Mouse (Mus musculus): ENCODE results near the gene Nkap.

- TF ChIP-seq CTCF (IDR thresholded peaks at IDR 0.05; ENCODE audit: control insufficient read depth, insufficient read depth, insufficient read length) (no peak), MAX (IDR thresholded peaks at IDR 0.05) (no peak), USF1 (IDR thresholded peaks at IDR 0.05; ENCODE audit: low read depth) (no peak)
Measured at GRCm38 (mm10) chrX:37163115-37163514, 36.5 kb downstream of the Nkap start.
